Mouse (Mus musculus): ENCODE results near the gene Gsta3. TPM values are rescaled to one million over a fixed set of nuclear protein-coding genes. Genes with fewer than 3 reads are reported as not detected.

Gene Gsta3
- polyA plus RNA-seq, 1 experiment from 2014 or later = 0.37 TPM

GRCm38 (mm10) chr1:21230376-21230775 is 10.0 kb upstream of the Gsta3 start:
- Histone ChIP-seq H3K9ac (replicated peaks; ENCODE audit: low read length) (no peak overlapping the region), H3K36me3 (ENCODE audit: control insufficient read depth, insufficient read depth, low read length) (0 out of 2 replicates have a peak, but pooled peaks cover 4% of the 10 kb centered on the region), H3K9me3 (ENCODE audit: control insufficient read depth, low read length) (no peaks in the 10 kb centered on the region), H3K27me3 (ENCODE audit: control insufficient read depth, insufficient read depth, low read length) (no peaks in the 10 kb centered on the region), H3K4me3 (replicated peaks; ENCODE audit: low read depth, low read length) (no peak overlapping the region), H3K4me1 (ENCODE audit: control insufficient read depth, insufficient read depth, low read length) (no peaks in the 10 kb centered on the region), H3K27ac (replicated peaks; ENCODE audit: low read depth, low read length) (no peak overlapping the region), H3K4me2 (ENCODE audit: low read length) (no peak overlapping the region)
- WGBS = 81% methylated on average over 2 of the region's 2 CpGs
- no peak for DNase-seq
- ATAC-seq (ENCODE audit: low FRiP score, low TSS enrichment) = no peak

- DNase-seq (no peak), ATAC-seq (ENCODE audit: low FRiP score, low TSS enrichment) (no peak)
- Histone ChIP-seq H3K4me1 (ENCODE audit: control insufficient read depth, insufficient read depth, low read length) (no peaks in the 10 kb centered on the region), H3K27ac (replicated peaks; ENCODE audit: low read depth, low read length) (no peak overlapping the region), H3K4me3 (replicated peaks; ENCODE audit: low read depth, low read length) (no peak overlapping the region), H3K4me2 (ENCODE audit: low read length) (no peak overlapping the region), H3K27me3 (ENCODE audit: control insufficient read depth, insufficient read depth, low read length) (no peaks in the 10 kb centered on the region), H3K36me3 (ENCODE audit: control insufficient read depth, insufficient read depth, low read length) (0 out of 2 replicates have a peak, but pooled peaks cover 2% of the 10 kb centered on the region), H3K9me3 (ENCODE audit: control insufficient read depth, low read length) (no peaks in the 10 kb centered on the region), H3K9ac (replicated peaks; ENCODE audit: low read length) (no peak overlapping the region)
- WGBS = 66% methylated on average over 5 of the region's 5 CpGs
These were observed 8.5 kb upstream of the Gsta3 start for GRCm38 (mm10) chr1:21231744-21232464.

GRCm38 (mm10) chr1:21232516-21232915 is 7.9 kb upstream of the Gsta3 start:
- H3K36me3 ChIP-seq (ENCODE audit: control insufficient read depth, insufficient read depth, low read length) = no peaks in the 10 kb centered on the region
- no peak overlapping the region for H3K4me2 ChIP-seq (ENCODE audit: low read length)
- no peaks in the 10 kb centered on the region for H3K9me3 ChIP-seq (ENCODE audit: control insufficient read depth, low read length)
- DNase-seq (no peak), ATAC-seq (ENCODE audit: low FRiP score, low TSS enrichment) (no peak)
- H3K4me1 ChIP-seq (ENCODE audit: control insufficient read depth, insufficient read depth, low read length) = no peaks in the 10 kb centered on the region
- H3K27ac ChIP-seq (replicated peaks; ENCODE audit: low read depth, low read length) = no peak overlapping the region
- H3K27me3 ChIP-seq (ENCODE audit: control insufficient read depth, insufficient read depth, low read length) = no peaks in the 10 kb centered on the region
- H3K4me3 ChIP-seq (replicated peaks; ENCODE audit: low read depth, low read length) = no peak overlapping the region
- 92% methylated on average over 1 of the region's 1 CpGs for WGBS
- no peak overlapping the region for H3K9ac ChIP-seq (replicated peaks; ENCODE audit: low read length)

- WGBS = 95% methylated on average over 6 of the region's 6 CpGs
- Histone ChIP-seq H3K36me3 (ENCODE audit: control insufficient read depth, insufficient read depth, low read length) (no peaks in the 10 kb centered on the region), H3K4me1 (ENCODE audit: control insufficient read depth, insufficient read depth, low read length) (no peaks in the 10 kb centered on the region), H3K27me3 (ENCODE audit: control insufficient read depth, insufficient read depth, low read length) (no peaks in the 10 kb centered on the region), H3K27ac (replicated peaks; ENCODE audit: low read depth, low read length) (no peak overlapping the region), H3K9ac (replicated peaks; ENCODE audit: low read length) (no peak overlapping the region), H3K9me3 (ENCODE audit: control insufficient read depth, low read length) (no peaks in the 10 kb centered on the region), H3K4me3 (replicated peaks; ENCODE audit: low read depth, low read length) (no peak overlapping the region), H3K4me2 (ENCODE audit: low read length) (no peak overlapping the region)
- DNase-seq = no peak
- ATAC-seq (ENCODE audit: low FRiP score, low TSS enrichment) = no peak
These were observed 5.0 kb upstream of the Gsta3 start for GRCm38 (mm10) chr1:21235359-21235758.

GRCm38 (mm10) chr1:21241096-21241495 is 707 bp downstream of the Gsta3 start:
- WGBS = 73% methylated on average over 1 of the region's 1 CpGs
- DNase-seq = no peak
- H3K27ac ChIP-seq (replicated peaks; ENCODE audit: low read depth, low read length) = no peak overlapping the region

GRCm38 (mm10) chr1:21244290-21244960 is 4.0 kb downstream of the Gsta3 start:
- WGBS = 78% methylated on average over 4 of the region's 4 CpGs
- Histone ChIP-seq H3K4me2 (ENCODE audit: low read length) (no peak overlapping the region), H3K36me3 (ENCODE audit: control insufficient read depth, insufficient read depth, low read length) (no peaks in the 10 kb centered on the region), H3K4me3 (replicated peaks; ENCODE audit: low read depth, low read length) (no peak overlapping the region), H3K4me1 (ENCODE audit: control insufficient read depth, insufficient read depth, low read length) (no peaks in the 10 kb centered on the region), H3K27me3 (ENCODE audit: control insufficient read depth, insufficient read depth, low read length) (no peaks in the 10 kb centered on the region), H3K27ac (replicated peaks; ENCODE audit: low read depth, low read length) (no peak overlapping the region), H3K9me3 (ENCODE audit: control insufficient read depth, low read length) (no peaks in the 10 kb centered on the region), H3K9ac (replicated peaks; ENCODE audit: low read length) (no peak overlapping the region)
- no peak for DNase-seq
- ATAC-seq (ENCODE audit: low FRiP score, low TSS enrichment) = no peak

More at GRCm38 (mm10) chr1:21241096-21241495, 707 bp downstream of the Gsta3 start:
- H3K4me3 ChIP-seq (replicated peaks; ENCODE audit: low read depth, low read length) = no peak overlapping the region
- no peak overlapping the region for H3K4me2 ChIP-seq (ENCODE audit: low read length)
- no peaks in the 10 kb centered on the region for H3K4me1 ChIP-seq (ENCODE audit: control insufficient read depth, insufficient read depth, low read length)
- ATAC-seq (ENCODE audit: low FRiP score, low TSS enrichment) = no peak
- no peaks in the 10 kb centered on the region for H3K36me3 ChIP-seq (ENCODE audit: control insufficient read depth, insufficient read depth, low read length)
- H3K9me3 ChIP-seq (ENCODE audit: control insufficient read depth, low read length) = no peaks in the 10 kb centered on the region
- no peak overlapping the region for H3K9ac ChIP-seq (replicated peaks; ENCODE audit: low read length)
- no peaks in the 10 kb centered on the region for H3K27me3 ChIP-seq (ENCODE audit: control insufficient read depth, insufficient read depth, low read length)

- 71% methylated on average over 3 of the region's 3 CpGs for WGBS
These were observed 5.7 kb downstream of the Gsta3 start for GRCm38 (mm10) chr1:21246136-21246535.

GRCm38 (mm10) chr1:21247896-21248295 is 7.5 kb downstream of the Gsta3 start:
- no peak overlapping the region for H3K4me2 ChIP-seq (ENCODE audit: low read length)
- H3K9ac ChIP-seq (replicated peaks; ENCODE audit: low read length) = no peak overlapping the region
- DNase-seq (no peak), ATAC-seq (ENCODE audit: low FRiP score, low TSS enrichment) (no peak)
- no peaks in the 10 kb centered on the region for H3K36me3 ChIP-seq (ENCODE audit: control insufficient read depth, insufficient read depth, low read length)
- no peaks in the 10 kb centered on the region for H3K4me1 ChIP-seq (ENCODE audit: control insufficient read depth, insufficient read depth, low read length)
- H3K4me3 ChIP-seq (replicated peaks; ENCODE audit: low read depth, low read length) = no peak overlapping the region
- H3K9me3 ChIP-seq (ENCODE audit: control insufficient read depth, low read length) = no peaks in the 10 kb centered on the region
- no peaks in the 10 kb centered on the region for H3K27me3 ChIP-seq (ENCODE audit: control insufficient read depth, insufficient read depth, low read length)
- H3K27ac ChIP-seq (replicated peaks; ENCODE audit: low read depth, low read length) = no peak overlapping the region

More at GRCm38 (mm10) chr1:21246136-21246535, 5.7 kb downstream of the Gsta3 start:
- H3K27ac ChIP-seq (replicated peaks; ENCODE audit: low read depth, low read length) = no peak overlapping the region
- no peak overlapping the region for H3K9ac ChIP-seq (replicated peaks; ENCODE audit: low read length)
- no peaks in the 10 kb centered on the region for H3K9me3 ChIP-seq (ENCODE audit: control insufficient read depth, low read length)
- no peaks in the 10 kb centered on the region for H3K27me3 ChIP-seq (ENCODE audit: control insufficient read depth, insufficient read depth, low read length)
- ATAC-seq (ENCODE audit: low FRiP score, low TSS enrichment) (no peak), DNase-seq (no peak)
- H3K36me3 ChIP-seq (ENCODE audit: control insufficient read depth, insufficient read depth, low read length) = no peaks in the 10 kb centered on the region
- H3K4me1 ChIP-seq (ENCODE audit: control insufficient read depth, insufficient read depth, low read length) = no peaks in the 10 kb centered on the region
- H3K4me3 ChIP-seq (replicated peaks; ENCODE audit: low read depth, low read length) = no peak overlapping the region
- no peak overlapping the region for H3K4me2 ChIP-seq (ENCODE audit: low read length)

All from midbrain, embryonic 14.5 days (tissue).